Mouse (Mus musculus) adrenal gland, postnatal 4 days (tissue): ENCODE measurements around the gene Eef2k. TPM values are rescaled to one million over a fixed set of nuclear protein-coding genes. Genes with fewer than 3 reads are reported as not detected.

Experiments
- DNase-seq, 2 experiments: peaks; one replicate each; pipeline ENCODE4 v3.0.0; 2021 to 2022; ENCODE audit warnings: low spot score in 2 of 2, mixed read lengths in 2 of 2
- total RNA-seq, 2 experiments: library from RNA; stranded (reverse); gene quantifications; 2 replicates each; pipeline ENCODE4 v1.2.3; 2021

Gene Eef2k
- total RNA-seq, 2 experiments from 2014 or later = 53.3 to 54.2 TPM

- no peak for DNase-seq
Measured at GRCm38 (mm10) chr7:120843852-120844435, 1.3 kb downstream of the Eef2k start.

GRCm38 (mm10) chr7:120844689-120845088 lies 2.1 kb downstream of the Eef2k start:
- DNase-seq = no peak

- no peak for DNase-seq
Measured at GRCm38 (mm10) chr7:120848831-120849512, 6.3 kb downstream of the Eef2k start.

GRCm38 (mm10) chr7:120850165-120850564 lies 7.5 kb downstream of the Eef2k start:
- no peak for DNase-seq

- DNase-seq = no peak
Measured at GRCm38 (mm10) chr7:120859854-120860253, 17.2 kb downstream of the Eef2k start.

- DNase-seq = no peak
Measured at GRCm38 (mm10) chr7:120860799-120861487, 18.3 kb downstream of the Eef2k start.

- DNase-seq = no peak
Measured at GRCm38 (mm10) chr7:120861488-120862047, 18.9 kb downstream of the Eef2k start.

- DNase-seq = no peak
Measured at GRCm38 (mm10) chr7:120862196-120862595, 19.6 kb downstream of the Eef2k start.

GRCm38 (mm10) chr7:120862626-120863025 lies 20.0 kb downstream of the Eef2k start:
- DNase-seq = no peak

GRCm38 (mm10) chr7:120863476-120863875 lies 20.8 kb downstream of the Eef2k start:
- DNase-seq = no peak

- DNase-seq = no peak
Measured at GRCm38 (mm10) chr7:120865100-120865499, 22.5 kb downstream of the Eef2k start.

GRCm38 (mm10) chr7:120865832-120866231 lies 23.2 kb downstream of the Eef2k start:
- DNase-seq = no peak

- DNase-seq = no peak
Measured at GRCm38 (mm10) chr7:120866684-120867083, 24.1 kb downstream of the Eef2k start.

- DNase-seq = no peak
Measured at GRCm38 (mm10) chr7:120867720-120868119, 25.1 kb downstream of the Eef2k start.

GRCm38 (mm10) chr7:120869883-120870282 lies 27.3 kb downstream of the Eef2k start:
- no peak for DNase-seq

- DNase-seq = no peak
Measured at GRCm38 (mm10) chr7:120870431-120871008, 27.9 kb downstream of the Eef2k start.

- DNase-seq = no peak
Measured at GRCm38 (mm10) chr7:120873083-120873482, 30.5 kb downstream of the Eef2k start.

- no peak for DNase-seq
Measured at GRCm38 (mm10) chr7:120874021-120874420, 31.4 kb downstream of the Eef2k start.

- DNase-seq = no peak
Measured at GRCm38 (mm10) chr7:120874764-120875539, 32.3 kb downstream of the Eef2k start.

GRCm38 (mm10) chr7:120875540-120876388 lies 33.1 kb downstream of the Eef2k start:
- no peak for DNase-seq
